Mouse (Mus musculus) cerebellum, postnatal 14 days (tissue): ENCODE data around the gene Gramd1a.
A peak's percentile ranks its signal among the peaks of the same experiment; 100 is the strongest.

Experiments used
- DNase-seq, 2 experiments: peaks; one replicate each; pipeline ENCODE4 v3.0.0; 2021; ENCODE audit warnings: mixed read lengths in 2 of 2

Gramd1a gene

GRCm38 (mm10) chr7:31155296-31156033 lies at the start of gene Gramd1a:
Gene Gramd1a (minus strand): TSS chr7:31155896.
- no peak for DNase-seq

GRCm38 (mm10) chr7:31195591-31196307 lies 40.1 kb upstream of the Gramd1a start:
- DNase-seq, result no peak

- DNase-seq, result no peak
Measured at GRCm38 (mm10) chr7:31184711-31185110, 29.0 kb upstream of the Gramd1a start.

GRCm38 (mm10) chr7:31182863-31183262 lies 27.2 kb upstream of the Gramd1a start:
- no peak for DNase-seq

GRCm38 (mm10) chr7:31176886-31177763 lies 21.4 kb upstream of the Gramd1a start:
- peak; percentile 85 to 87 for DNase-seq

GRCm38 (mm10) chr7:31175096-31175495 lies 19.4 kb upstream of the Gramd1a start:
- DNase-seq, result no peak

GRCm38 (mm10) chr7:31174466-31174865 lies 18.8 kb upstream of the Gramd1a start:
- DNase-seq, result no peak

- DNase-seq, result peak; percentile 50 to 53
Measured at GRCm38 (mm10) chr7:31172238-31172637, 16.5 kb upstream of the Gramd1a start.

- DNase-seq, result no peak
Measured at GRCm38 (mm10) chr7:31170520-31170919, 14.8 kb upstream of the Gramd1a start.

GRCm38 (mm10) chr7:31168412-31168811 lies 12.7 kb upstream of the Gramd1a start:
- no peak for DNase-seq

- DNase-seq, result no peak
Measured at GRCm38 (mm10) chr7:31164748-31165147, 9.1 kb upstream of the Gramd1a start.

GRCm38 (mm10) chr7:31163666-31164577 lies 8.2 kb upstream of the Gramd1a start:
- DNase-seq, result no peak

- DNase-seq, result no peak
Measured at GRCm38 (mm10) chr7:31162324-31162723, 6.6 kb upstream of the Gramd1a start.

GRCm38 (mm10) chr7:31161831-31162230 lies 6.1 kb upstream of the Gramd1a start:
- DNase-seq, result no peak

- no peak for DNase-seq
Measured at GRCm38 (mm10) chr7:31161246-31161645, 5.5 kb upstream of the Gramd1a start.

- DNase-seq, result no peak
Measured at GRCm38 (mm10) chr7:31160763-31161162, 5.1 kb upstream of the Gramd1a start.

- peak in 1 of 2 experiments; percentile 35 for DNase-seq
Measured at GRCm38 (mm10) chr7:31156034-31156928, 585 bp upstream of the Gramd1a start.

- DNase-seq, result no peak
Measured at GRCm38 (mm10) chr7:31153536-31154320, 2.0 kb downstream of the Gramd1a start.

- peak; percentile 44 to 69 for DNase-seq
Measured at GRCm38 (mm10) chr7:31151301-31152241, 4.1 kb downstream of the Gramd1a start.
